27 mouse cellular contexts compared by ENCODE assay signal in genomic region chr9:47054595-47054994, GRCm38 (mm10). TPM values are rescaled to one million over a fixed set of nuclear protein-coding genes. Genes with fewer than 3 reads are reported as not detected.
DNase-seq lines count a peak whose midpoint lies in the region; TF ChIP-seq lines count a peak whose summit lies in the region.
"Had no signal": no experiment of that assay in that cellular context is flagged by ENCODE, and none has a peak within 500 bp of the region (broad histone marks: within the 10 kb centered on the region; RNA-seq: fewer than 3 reads in every experiment).

No protein-coding gene starts in this region.

- peak; percentile 39 for TF ChIP-seq CTCF in left cerebral cortex, adult 2 months (IDR thresholded peaks at IDR 0.05)

- DNase-seq in cerebellum, postnatal 25 days, result peak; percentile 35 to 44
- no peak for DNase-seq in cerebellum, postnatal 4 days (ENCODE audit: low spot score in 2 of 2)
- peak in 1 of 2 experiments; percentile 18 for DNase-seq in left cerebral cortex, adult 2 months (ENCODE audit: extremely low spot score in 1 of 2, low spot score in 2 of 2)
- DNase-seq in left cerebral cortex, postnatal 4 days, result no peak
- DNase-seq in ZHBTc4 (ENCODE audit: low read depth, low spot score), result peak; percentile 52
- DNase-seq in ovary, postnatal 10 days (ENCODE audit: low spot score), result no peak
- DNase-seq in gastrocnemius, adult 8-10 months (ENCODE audit: low spot score in 2 of 2), result no peak
- DNase-seq: adrenal gland, postnatal 36 days; cerebellum, adult 11 months; forebrain, postnatal 0 days; gastrocnemius, postnatal 36 days; heart, adult 2 months; kidney, adult 18-20 months; kidney, postnatal 4 days; lung, embryonic 14.5 days; retina, postnatal 1 day; right cerebral cortex, postnatal 25 days had no signal

- no peak overlapping the region for H3K27ac ChIP-seq in left cerebral cortex, adult 2 months
- H3K27ac ChIP-seq: embryonic facial prominence, embryonic 12.5 days; heart, adult 2 months; hindbrain, embryonic 13.5 days; limb, embryonic 15.5 days; liver, embryonic 14.5 days; midbrain, embryonic 12.5 days had no signal

- H3K4me3 ChIP-seq in left cerebral cortex, adult 2 months, result no peak overlapping the region
- H3K4me3 ChIP-seq: embryonic facial prominence, embryonic 12.5 days; heart, adult 2 months; hindbrain, embryonic 13.5 days; limb, embryonic 15.5 days; midbrain, embryonic 12.5 days had no signal

- intact Hi-C loops in left cerebral cortex, adult 2 months (cut with DNase I), result no loop called here
- intact Hi-C loops in left cerebral cortex, postnatal 4 days (cut with DNase I), result no loop called here

RNA-seq across cellular contexts. Expression of gene Gm4791, which starts 56.1 kb away (rescaled TPM):
- not detected for total RNA-seq in left cerebral cortex, adult 2 months (2021)
- not detected for total RNA-seq in left cerebral cortex, postnatal 4 days (2021)
- total RNA-seq in gastrocnemius, adult 8-10 months (2022), result not detected
- total RNA-seq: adrenal gland, adult 18-20 months; adrenal gland, postnatal 36 days; forebrain, postnatal 0 days; gastrocnemius, postnatal 36 days; heart, adult 2 months; heart, postnatal 25 days; left cerebral cortex, postnatal 25 days; megakaryocyte, adult 5-6 weeks; monocyte, adult 5-6 weeks had no signal

Comparison
In these comparisons a context has a peak if more than half of its experiments do, and no peak if none do; other contexts are left out.
1. DNase-seq: peak in cerebellum, postnatal 25 days (2 of 2) and ZHBTc4 (single experiment); none in cerebellum, postnatal 4 days (0 of 2), left cerebral cortex, postnatal 4 days (single experiment), ovary, postnatal 10 days (single experiment) and gastrocnemius, adult 8-10 months (0 of 2).